Mouse (Mus musculus) brain, embryonic 14.5 days (tissue): ENCODE data around the gene Actr1a.

Experiments used
- CTCF ChIP-seq: fragments of 200-500 bp; IDR thresholded peaks from 2 replicates; pipeline ENCODE4 v1.5.1; 2012; ENCODE audit warnings: inconsistent platforms, mild to moderate bottlenecking, moderate library complexity, borderline replicate concordance; ENCODE audit not compliant: insufficient read depth, insufficient read length; ENCODE audit errors: extremely low read depth
- POLR2A ChIP-seq: fragments of 200-500 bp; IDR thresholded peaks from 2 replicates; pipeline ENCODE4 v1.6.1; 2012; ENCODE audit warnings: mild to moderate bottlenecking, inconsistent platforms, borderline replicate concordance; ENCODE audit not compliant: poor library complexity, insufficient read depth, insufficient read length, severe bottlenecking; ENCODE audit errors: extremely low read depth

- TF ChIP-seq CTCF: no peak
- TF ChIP-seq POLR2A: no peak
These were observed 18.4 kb upstream of the Actr1a start for GRCm38 (mm10) chr19:46413969-46414368.
